Mouse (Mus musculus) embryonic facial prominence, embryonic 10.5 days (tissue): Measurements from ENCODE around the gene Ccl9. TPM values are rescaled to one million over a fixed set of nuclear protein-coding genes. Genes with fewer than 3 reads are reported as not detected.
A peak's percentile ranks its signal among the peaks of the same experiment; 100 is the strongest.

ENCODE experiments used
- DNase-seq: peaks from one replicate; pipeline ENCODE4 v3.0.0-alpha.2; 2017; ENCODE audit warnings: low spot score
- H3K27ac ChIP-seq: fragments of 300-500 bp; sonication (generic); replicated peaks from 2 replicates; pipeline ENCODE4 v1.5.1; 2016; ENCODE audit warnings: mild to moderate bottlenecking
- H3K27me3 ChIP-seq: fragments of 300-500 bp; sonication (generic); replicated peaks from 2 replicates; pipeline ENCODE4 v1.6.1; 2016; ENCODE audit warnings: low read depth, mild to moderate bottlenecking; ENCODE audit not compliant: poor library complexity, severe bottlenecking
- H3K36me3 ChIP-seq: fragments of 300-500 bp; sonication (generic); replicated peaks from 2 replicates; pipeline ENCODE4 v1.6.1; 2016; ENCODE audit warnings: mild to moderate bottlenecking, moderate library complexity
- H3K4me1 ChIP-seq: fragments of 300-500 bp; sonication (generic); 2 replicates; pipeline ENCODE4 v1.6.1; 2016
- H3K4me3 ChIP-seq: fragments of 300-500 bp; sonication (generic); 2 replicates; pipeline ENCODE4 v1.5.1; 2016; ENCODE audit warnings: mild to moderate bottlenecking, moderate library complexity
- H3K9me3 ChIP-seq: fragments of 300-500 bp; sonication (generic); 2 replicates; pipeline ENCODE4 v1.6.1; 2016; ENCODE audit warnings: mild to moderate bottlenecking
- WGBS: fragments of 180-500 bp; shearing (Covaris S2); methylation state at CpG from one replicate; pipeline ENCODE4 v1.1.7; 2016; 5-methylcytosine and 5-hydroxymethylcytosine counted together
- polyA plus RNA-seq: library from polyadenylated mRNA; unstranded; fragments of >200 nt; fragmentation: Nextera tagmentation; extraction: Ambion mirVana; gene quantifications from 2 replicates; pipeline ENCODE4 v1.2.1, GENCODE M21; 2016

The Ccl9 gene
- polyA plus RNA-seq, 1 experiment from 2014 or later: 1.7 TPM

- H3K36me3 ChIP-seq: no peaks in the 10 kb centered on the region
- no peak overlapping the region for H3K27ac ChIP-seq
- no peak for DNase-seq
- no peaks in the 10 kb centered on the region for H3K27me3 ChIP-seq
- no peak overlapping the region for H3K4me3 ChIP-seq
- no peaks in the 10 kb centered on the region for H3K9me3 ChIP-seq
- H3K4me1 ChIP-seq: peaks cover 3% of the 10 kb centered on the region
- 92% methylated on average over 7 of the region's 7 CpGs for WGBS
Observed at GRCm38 (mm10) chr11:83597796-83598195, 19.4 kb upstream of the Ccl9 start.

DNA sequence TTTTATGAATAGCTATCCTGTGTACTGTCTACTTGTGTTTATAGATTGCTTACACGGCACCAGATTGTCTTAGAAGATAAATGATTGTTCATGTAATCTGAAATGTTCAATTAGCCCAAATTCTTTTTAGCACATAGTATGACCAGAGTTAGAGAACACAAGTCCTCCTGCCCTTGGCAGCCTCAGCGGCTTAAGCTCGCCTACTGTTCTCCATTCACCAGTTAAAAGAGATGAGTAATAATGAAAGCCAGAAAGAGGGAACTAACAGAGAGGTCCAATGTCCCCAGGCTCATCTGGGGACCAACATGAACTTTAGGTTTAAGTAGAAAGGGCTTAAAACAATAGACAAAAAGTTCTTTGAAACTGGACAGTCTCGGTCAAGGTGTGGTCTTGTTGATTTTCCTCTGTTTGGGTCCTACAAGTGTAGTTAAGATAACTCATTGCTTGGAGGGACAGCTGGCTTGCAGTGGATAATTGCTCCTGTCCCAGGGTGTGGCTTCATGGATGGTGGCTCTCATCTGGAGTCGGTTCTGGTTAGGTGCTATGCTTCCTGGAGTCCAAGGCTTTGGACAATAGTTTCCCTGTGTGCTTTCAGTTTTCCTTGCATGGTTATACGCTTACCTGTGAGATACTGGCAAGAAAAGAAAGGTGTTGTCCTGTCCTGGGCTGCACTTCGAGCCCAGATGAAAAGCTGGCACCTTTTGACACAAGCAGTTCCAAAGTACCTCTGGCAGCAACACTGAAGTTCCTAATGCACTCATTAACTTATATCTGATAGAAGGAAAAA lies 17.4 kb upstream of the Ccl9 start:
- no peak for DNase-seq
- no peak overlapping the region for H3K27ac ChIP-seq
- no peaks in the 10 kb centered on the region for H3K27me3 ChIP-seq
- H3K9me3 ChIP-seq: no peaks in the 10 kb centered on the region
- 79% methylated on average over 7 of the region's 7 CpGs for WGBS
- peaks cover 8% of the 10 kb centered on the region for H3K4me1 ChIP-seq
- H3K36me3 ChIP-seq: no peaks in the 10 kb centered on the region
- H3K4me3 ChIP-seq: no peak overlapping the region

DNA sequence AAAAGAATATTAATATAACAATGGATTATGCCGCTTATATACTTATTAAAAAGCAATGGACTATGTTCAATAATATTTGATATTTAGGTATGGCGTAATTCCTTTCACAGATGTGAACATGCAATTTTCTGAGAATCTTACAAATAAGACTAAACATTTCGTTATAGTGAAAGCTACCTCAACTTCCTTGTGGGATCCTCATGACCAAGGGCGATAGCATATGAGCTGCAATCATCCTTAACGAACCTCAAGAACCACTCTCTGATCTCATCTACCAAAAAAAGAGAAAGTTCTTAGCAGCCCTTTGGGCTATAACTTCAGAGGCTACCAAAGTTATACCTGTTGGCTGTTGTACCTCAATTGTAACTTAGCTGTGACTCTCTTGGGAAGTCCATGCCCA lies 15.0 kb upstream of the Ccl9 start:
- Histone ChIP-seq H3K27me3 (no peaks in the 10 kb centered on the region), H3K4me3 (no peak overlapping the region), H3K4me1 (peaks cover 8% of the 10 kb centered on the region), H3K36me3 (no peaks in the 10 kb centered on the region), H3K9me3 (no peaks in the 10 kb centered on the region), H3K27ac (no peak overlapping the region)
- WGBS: 92% methylated on average over 5 of the region's 5 CpGs
- DNase-seq: no peak

GRCm38 (mm10) chr11:83592853-83593252 lies 14.4 kb upstream of the Ccl9 start, which contains the start of gene Ccl6:
TSS of gene Ccl6 (minus strand) at chr11:83593087.
- WGBS: 33% methylated on average over 2 of the region's 2 CpGs
- DNase-seq: peak; percentile 18
- Histone ChIP-seq H3K4me3 (no peak within 1 kb of the TSS), H3K36me3 (no peaks in the 10 kb centered on the region), H3K4me1 (peaks cover 8% of the 10 kb centered on the region), H3K9me3 (no peaks in the 10 kb centered on the region), H3K27me3 (no peaks in the 10 kb centered on the region), H3K27ac (peak within 1 kb of the TSS; percentile 24; the same call in 1 of the 2 replicates)

DNA sequence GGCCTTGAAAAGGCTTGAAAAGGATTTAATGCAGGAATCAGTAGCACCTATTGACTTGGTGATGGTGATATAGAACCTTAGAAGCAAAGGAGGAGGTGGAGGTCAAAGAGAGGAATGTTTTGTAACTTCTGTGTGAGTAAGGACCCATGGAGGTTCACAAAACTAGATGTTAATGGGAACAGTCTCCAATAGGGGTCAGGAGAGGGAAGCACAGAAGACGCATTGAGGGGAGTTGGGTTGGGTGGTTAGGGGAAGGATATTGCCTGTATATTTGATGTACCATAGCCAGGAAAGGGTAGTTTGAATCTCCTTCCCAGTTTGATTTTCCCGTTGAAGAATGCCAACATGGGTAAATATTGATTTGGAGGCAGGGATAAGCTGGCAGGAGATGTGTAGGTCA lies 5.8 kb upstream of the Ccl9 start:
- H3K27ac ChIP-seq: no peak overlapping the region
- H3K27me3 ChIP-seq: no peaks in the 10 kb centered on the region
- H3K36me3 ChIP-seq: no peaks in the 10 kb centered on the region
- no peak overlapping the region for H3K4me3 ChIP-seq
- no peak for DNase-seq
- peaks cover 14% of the 10 kb centered on the region for H3K4me1 ChIP-seq
- WGBS: 85% methylated on average over 2 of the region's 2 CpGs
- no peaks in the 10 kb centered on the region for H3K9me3 ChIP-seq

- Histone ChIP-seq H3K27me3 (no peaks in the 10 kb centered on the region), H3K27ac (no peak overlapping the region), H3K4me1 (peaks cover 16% of the 10 kb centered on the region), H3K36me3 (no peaks in the 10 kb centered on the region), H3K9me3 (no peaks in the 10 kb centered on the region), H3K4me3 (no peak overlapping the region)
- DNase-seq: no peak
Observed at GRCm38 (mm10) chr11:83583450-83583754, 5.0 kb upstream of the Ccl9 start.

DNA sequence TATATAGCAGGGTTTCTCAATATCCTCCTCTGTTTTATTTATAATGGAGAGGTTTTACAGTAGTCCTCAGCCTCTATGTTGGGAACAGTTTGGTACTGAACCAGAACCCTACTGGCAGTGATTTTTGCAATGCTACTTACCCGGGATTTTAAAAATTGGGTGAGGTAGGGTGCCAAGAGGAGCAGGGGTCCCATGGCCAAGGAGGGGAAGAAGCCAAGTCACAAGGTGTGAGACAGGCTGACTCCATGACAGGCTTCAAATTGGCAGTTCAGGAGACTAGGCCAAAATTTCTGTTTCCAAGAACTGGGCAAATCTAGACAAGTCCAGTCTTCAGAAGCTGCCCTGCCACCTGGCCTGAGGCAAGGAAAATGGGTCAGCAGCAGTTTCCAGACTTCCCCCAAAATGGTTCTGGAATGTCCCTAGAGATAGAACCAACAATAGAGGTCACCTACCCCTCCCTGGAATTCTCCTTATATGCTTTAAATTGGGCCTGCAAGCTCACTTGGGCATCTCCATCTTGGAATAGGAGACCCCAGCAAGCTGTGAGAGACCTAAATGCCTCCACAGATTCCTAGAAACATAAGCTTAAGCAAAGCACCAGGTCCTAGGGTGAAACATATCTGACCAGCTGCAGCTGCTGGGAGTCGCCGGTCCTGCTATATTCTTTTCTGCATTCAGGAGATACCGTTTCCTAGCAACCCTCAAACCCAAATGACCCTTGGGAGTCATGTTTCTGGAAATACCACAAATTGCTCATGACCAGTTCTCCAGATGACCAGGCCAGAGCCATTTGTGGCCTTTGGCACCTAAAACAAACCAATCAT lies 4.4 kb upstream of the Ccl9 start:
- Histone ChIP-seq H3K27ac (no peak overlapping the region), H3K4me3 (no peak overlapping the region), H3K27me3 (no peaks in the 10 kb centered on the region), H3K9me3 (no peaks in the 10 kb centered on the region), H3K4me1 (peaks cover 20% of the 10 kb centered on the region), H3K36me3 (no peaks in the 10 kb centered on the region)
- WGBS: 63% methylated on average over 4 of the region's 4 CpGs
- DNase-seq: no peak

GRCm38 (mm10) chr11:83581626-83582610 lies 3.5 kb upstream of the Ccl9 start:
- H3K27me3 ChIP-seq: no peaks in the 10 kb centered on the region
- H3K4me3 ChIP-seq: no peak overlapping the region
- H3K9me3 ChIP-seq: no peaks in the 10 kb centered on the region
- no peak for DNase-seq
- no peaks in the 10 kb centered on the region for H3K36me3 ChIP-seq
- H3K27ac ChIP-seq: no peak overlapping the region
- WGBS: 75% methylated on average over 4 of the region's 4 CpGs
- H3K4me1 ChIP-seq: peaks cover 20% of the 10 kb centered on the region

GRCm38 (mm10) chr11:83580699-83581232 lies 2.3 kb upstream of the Ccl9 start:
- H3K9me3 ChIP-seq: no peaks in the 10 kb centered on the region
- WGBS: 77% methylated on average over 1 of the region's 1 CpGs
- no peaks in the 10 kb centered on the region for H3K27me3 ChIP-seq
- no peaks in the 10 kb centered on the region for H3K36me3 ChIP-seq
- H3K27ac ChIP-seq: no peak overlapping the region
- H3K4me3 ChIP-seq: no peak overlapping the region
- no peak for DNase-seq
- H3K4me1 ChIP-seq: peaks cover 20% of the 10 kb centered on the region

DNA sequence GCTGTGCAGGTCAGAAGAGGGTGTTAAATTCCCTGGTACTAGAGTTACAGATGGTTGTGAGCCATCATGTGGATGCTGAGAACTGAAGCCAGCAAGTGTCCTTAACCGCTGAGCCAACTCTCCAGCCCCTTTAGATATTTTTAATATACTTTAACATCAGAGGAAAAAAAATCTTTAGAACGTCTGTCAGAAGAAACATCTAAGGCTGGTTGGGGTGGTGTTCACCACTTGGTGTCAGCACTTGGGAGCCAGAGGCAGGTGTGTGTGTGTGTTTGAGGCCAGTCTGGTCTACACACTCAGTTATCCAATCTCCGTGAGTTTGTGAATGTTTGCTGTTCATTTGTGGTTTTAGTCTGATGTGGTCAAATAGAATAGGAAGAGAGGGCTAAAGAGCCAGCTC lies 563 bp upstream of the Ccl9 start:
- no peak overlapping the region for H3K4me3 ChIP-seq
- no peak overlapping the region for H3K27ac ChIP-seq
- no peaks in the 10 kb centered on the region for H3K27me3 ChIP-seq
- H3K36me3 ChIP-seq: no peaks in the 10 kb centered on the region
- H3K4me1 ChIP-seq: peaks cover 20% of the 10 kb centered on the region
- DNase-seq: no peak
- H3K9me3 ChIP-seq: no peaks in the 10 kb centered on the region
- 84% methylated on average over 3 of the region's 3 CpGs for WGBS

DNA sequence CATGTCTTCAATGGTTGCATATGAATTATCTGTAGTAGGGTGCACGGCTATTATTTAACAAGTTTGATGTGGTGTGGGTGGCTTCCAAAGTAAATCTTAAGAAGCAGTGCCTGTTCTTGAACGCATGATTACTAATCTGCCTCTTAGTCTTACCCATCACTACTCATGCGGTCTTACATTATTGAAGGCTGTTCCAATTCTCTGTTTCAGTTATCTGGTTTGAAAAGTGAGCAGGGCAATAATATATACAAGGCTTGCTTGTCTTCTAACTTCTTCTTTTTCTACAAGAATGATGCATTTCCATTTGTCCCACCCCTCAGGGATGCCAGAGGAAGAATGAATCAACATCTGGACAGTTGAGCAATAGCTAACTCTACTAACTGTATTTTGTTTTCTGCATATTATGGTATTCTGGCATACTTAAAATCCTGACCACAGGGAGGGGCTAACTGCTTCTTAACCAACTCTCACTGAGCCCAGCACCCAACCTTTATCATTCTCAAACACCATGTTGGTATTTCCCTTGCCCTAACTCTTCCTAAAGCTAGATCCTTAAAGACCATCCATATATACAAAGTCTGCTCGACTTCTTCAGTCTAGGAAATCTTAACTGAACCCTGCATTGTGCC lies 1.4 kb downstream of the Ccl9 start:
- 88% methylated on average over 4 of the region's 4 CpGs for WGBS
- H3K9me3 ChIP-seq: no peaks in the 10 kb centered on the region
- H3K4me1 ChIP-seq: peaks cover 9% of the 10 kb centered on the region
- H3K36me3 ChIP-seq: no peaks in the 10 kb centered on the region
- DNase-seq: no peak
- H3K27me3 ChIP-seq: no peaks in the 10 kb centered on the region
- no peak overlapping the region for H3K4me3 ChIP-seq
- H3K27ac ChIP-seq: no peak overlapping the region

GRCm38 (mm10) chr11:83572834-83573233 lies 5.6 kb downstream of the Ccl9 start:
- Histone ChIP-seq H3K9me3 (no peaks in the 10 kb centered on the region), H3K36me3 (no peaks in the 10 kb centered on the region), H3K4me1 (no peaks in the 10 kb centered on the region), H3K4me3 (no peak overlapping the region), H3K27ac (no peak overlapping the region), H3K27me3 (no peaks in the 10 kb centered on the region)
- 70% methylated on average over 9 of the region's 9 CpGs for WGBS
- DNase-seq: no peak
